Mouse (Mus musculus) forebrain, embryonic 11.5 days (tissue): ENCODE measurements around the gene Smarcd3. TPM values are rescaled to one million over a fixed set of nuclear protein-coding genes. Genes with fewer than 3 reads are reported as not detected.

Experiments used
- ATAC-seq: fragments of 200-750 bp; cut with Nextera tagmentation; replicated peaks from 2 replicates; pipeline ENCODE4 v1.8.0; 2017; ENCODE audit warnings: moderate TSS enrichment; ENCODE audit not compliant: low FRiP score
- DNase-seq: peaks from one replicate; pipeline ENCODE4 v3.0.0-alpha.2; 2017; ENCODE audit warnings: low spot score
- H3K27ac ChIP-seq: fragments of 300-500 bp; sonication (generic); 2 replicates; pipeline ENCODE4 v1.5.1; 2014; ENCODE audit warnings: low read depth, low read length
- H3K27me3 ChIP-seq: fragments of 300-500 bp; sonication (generic); 2 replicates; pipeline ENCODE4 v1.6.1; 2014; ENCODE audit warnings: mild to moderate bottlenecking, low read length, mixed read lengths; ENCODE audit not compliant: control insufficient read depth, insufficient read depth
- H3K36me3 ChIP-seq: fragments of 300-500 bp; sonication (generic); 2 replicates; pipeline ENCODE4 v1.6.1; 2014; ENCODE audit warnings: mild to moderate bottlenecking, low read length, moderate library complexity, mixed read lengths; ENCODE audit not compliant: control insufficient read depth, insufficient read depth
- H3K4me1 ChIP-seq: fragments of 300-500 bp; sonication (generic); replicated peaks from 2 replicates; pipeline ENCODE4 v1.6.1; 2014; ENCODE audit warnings: low read length, mixed read lengths; ENCODE audit not compliant: control insufficient read depth, insufficient read depth
- H3K4me2 ChIP-seq: fragments of 300-500 bp; sonication (generic); 2 replicates; pipeline ENCODE4 v1.6.1; 2014; ENCODE audit warnings: low read depth, mild to moderate bottlenecking, low read length, moderate library complexity, mixed read lengths; ENCODE audit not compliant: severe bottlenecking
- H3K4me3 ChIP-seq: fragments of 300-500 bp; sonication (generic); 2 replicates; pipeline ENCODE4 v1.5.1; 2014; ENCODE audit warnings: low read depth, low read length
- H3K9ac ChIP-seq: fragments of 300-500 bp; sonication (generic); 2 replicates; pipeline ENCODE4 v1.6.1; 2014; ENCODE audit warnings: low read length
- H3K9me3 ChIP-seq: fragments of 300-500 bp; sonication (generic); 2 replicates; pipeline ENCODE4 v1.6.1; 2016; ENCODE audit warnings: low read length, mixed read lengths; ENCODE audit not compliant: control insufficient read depth
- WGBS: fragments of 180-500 bp; shearing (Covaris S2); extraction: QIAGEN DNeasy Blood & Tissue Kit; methylation state at CpG from one replicate; pipeline ENCODE4 v1.1.7; 2014; 5-methylcytosine and 5-hydroxymethylcytosine counted together
- polyA plus RNA-seq: library from polyadenylated mRNA; unstranded; fragments of >200 nt; fragmentation: Nextera tagmentation; extraction: Ambion mirVana; gene quantifications from 2 replicates; pipeline ENCODE4 v1.2.1, GENCODE M21; 2014

Gene Smarcd3
- polyA plus RNA-seq, 1 experiment from 2014 or later: 76.0 TPM

DNA sequence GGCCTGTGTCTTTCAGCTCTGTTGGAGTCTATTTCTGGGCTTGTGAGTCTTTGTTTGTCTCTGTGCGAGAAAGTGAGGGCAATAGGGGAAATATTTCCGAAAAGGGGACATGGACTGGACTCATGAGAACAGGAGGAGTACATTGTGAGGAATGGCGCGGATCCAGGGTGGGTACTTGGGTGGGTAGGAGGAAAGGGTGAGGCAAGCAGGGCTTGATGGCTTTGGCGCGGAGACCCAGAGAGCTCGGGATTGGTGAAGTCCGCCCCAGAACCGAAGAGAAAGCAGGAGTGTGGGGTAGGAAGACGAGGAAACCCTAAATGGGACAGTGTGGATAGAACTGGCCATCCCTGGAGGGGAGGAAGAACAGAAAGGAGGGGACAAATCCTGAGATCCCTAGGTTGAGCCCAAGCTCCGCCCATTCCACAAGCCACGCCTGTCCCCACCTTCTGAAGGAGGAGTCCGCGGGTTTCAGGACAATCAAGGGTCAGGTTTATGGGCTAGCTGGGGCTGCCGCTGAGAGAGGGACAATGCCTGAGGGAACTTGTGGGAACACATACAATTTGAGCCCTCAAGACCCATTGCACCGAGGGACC, 21.4 kb downstream of the Smarcd3 start:
- Histone ChIP-seq H3K9ac (peak overlapping the region; percentile 84), H3K4me1 (peaks cover 72% of the 10 kb centered on the region), H3K36me3 (no peaks in the 10 kb centered on the region), H3K27me3 (no peaks in the 10 kb centered on the region), H3K4me3 (peak overlapping the region; percentile 67), H3K4me2 (peak overlapping the region; percentile 94), H3K27ac (peak overlapping the region; percentile 98), H3K9me3 (no peaks in the 10 kb centered on the region)
- DNase-seq (peak; percentile 88), ATAC-seq (peak; percentile 32)
- 1% methylated on average over 16 of the region's 16 CpGs for WGBS

GRCm38 (mm10) chr5:24601911-24602750, 22.1 kb downstream of the Smarcd3 start:
- Histone ChIP-seq H3K27me3 (no peaks in the 10 kb centered on the region), H3K9ac (peak overlapping the region; percentile 84), H3K4me3 (peak overlapping the region; percentile 67), H3K9me3 (no peaks in the 10 kb centered on the region), H3K4me2 (peak overlapping the region; percentile 94), H3K36me3 (no peaks in the 10 kb centered on the region), H3K27ac (peak overlapping the region; percentile 98), H3K4me1 (peaks cover 73% of the 10 kb centered on the region)
- under 1% methylated on average over 73 of the region's 73 CpGs for WGBS
- peak; percentile 88 for DNase-seq
- ATAC-seq: peak; percentile 49

DNA sequence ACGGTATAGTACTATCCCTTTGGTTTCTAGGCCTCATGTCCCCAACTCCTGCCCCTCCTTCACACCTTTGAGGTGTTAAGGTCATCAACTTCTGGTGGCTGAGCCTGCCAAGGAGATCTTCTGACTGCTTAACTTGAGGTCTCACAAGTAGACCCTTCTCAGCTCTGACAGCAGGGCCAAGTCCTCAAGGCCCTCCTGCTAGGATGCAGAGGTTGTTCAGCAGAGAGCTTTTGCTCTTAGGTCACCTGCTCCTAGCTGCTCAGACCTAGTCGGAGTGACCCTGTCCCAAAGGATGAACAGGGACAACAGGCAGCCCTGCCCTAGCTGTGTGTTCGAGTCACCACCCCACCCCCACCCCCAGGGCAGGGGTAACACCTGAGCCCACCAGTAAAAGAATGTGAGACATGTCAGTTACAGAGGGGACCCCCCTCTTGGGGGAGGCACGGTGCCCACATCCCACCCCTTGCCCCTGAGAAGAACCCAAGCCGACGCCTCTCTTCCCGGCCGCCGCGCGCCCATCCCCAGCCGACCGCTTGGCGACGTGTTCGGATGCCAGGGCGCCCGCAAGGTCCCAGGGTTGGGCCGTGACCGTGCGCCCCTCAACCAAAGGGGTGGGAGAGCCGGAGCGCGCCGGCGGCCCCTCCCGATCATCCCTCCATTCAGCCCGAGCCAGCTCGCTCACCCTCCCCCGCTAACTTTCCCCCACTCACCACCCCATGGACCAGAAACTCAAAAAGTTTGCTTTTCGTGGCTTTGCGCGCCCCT, 23.0 kb downstream of the Smarcd3 start:
- DNase-seq: peak; percentile 79
- WGBS: under 1% methylated on average over 33 of the region's 33 CpGs
- peak overlapping the region; percentile 98 for H3K27ac ChIP-seq

DNA sequence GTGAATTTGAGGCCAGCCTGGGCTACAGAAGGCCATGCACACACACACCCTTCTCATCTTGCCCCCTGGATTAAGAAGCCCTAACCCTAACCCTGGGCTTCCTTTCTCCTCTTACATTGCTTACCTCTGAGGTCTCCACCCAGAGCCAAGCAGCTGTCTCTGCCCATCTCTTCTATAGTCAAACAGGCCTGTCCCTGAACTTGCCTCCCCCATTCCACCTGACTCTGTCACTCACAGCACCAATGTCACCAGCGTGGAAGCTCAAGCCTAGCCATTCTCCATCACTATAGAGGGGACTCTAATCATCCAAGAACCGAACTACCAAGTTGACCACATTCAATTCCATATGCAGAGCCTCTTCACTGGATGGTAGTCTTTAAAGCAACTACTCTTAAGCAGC, 24.0 kb downstream of the Smarcd3 start:
- Histone ChIP-seq H3K27ac (no peak overlapping the region), H3K4me2 (peak overlapping the region; percentile 94), H3K9ac (no peak overlapping the region), H3K36me3 (no peaks in the 10 kb centered on the region; the same call in 1 of the 2 replicates), H3K9me3 (no peaks in the 10 kb centered on the region), H3K27me3 (no peaks in the 10 kb centered on the region), H3K4me1 (peaks cover 68% of the 10 kb centered on the region), H3K4me3 (no peak overlapping the region)
- DNase-seq (no peak), ATAC-seq (no peak)
- 54% methylated on average over 2 of the region's 2 CpGs for WGBS

More for the DNA sequence above, 23.0 kb downstream of the Smarcd3 start:
- H3K27me3 ChIP-seq: no peaks in the 10 kb centered on the region
- peaks cover 69% of the 10 kb centered on the region for H3K4me1 ChIP-seq
- ATAC-seq: no peak
- no peaks in the 10 kb centered on the region for H3K9me3 ChIP-seq
- H3K4me3 ChIP-seq: peak overlapping the region; percentile 67
- H3K4me2 ChIP-seq: peak overlapping the region; percentile 94
- H3K9ac ChIP-seq: peak overlapping the region; percentile 84
- no peaks in the 10 kb centered on the region for H3K36me3 ChIP-seq

GRCm38 (mm10) chr5:24599137-24599536, 25.1 kb downstream of the Smarcd3 start:
- Histone ChIP-seq H3K4me2 (peak overlapping the region; percentile 90), H3K27ac (no peak overlapping the region), H3K9ac (peak overlapping the region; percentile 73), H3K4me1 (peaks cover 62% of the 10 kb centered on the region), H3K9me3 (no peaks in the 10 kb centered on the region), H3K4me3 (peak overlapping the region; percentile 46), H3K27me3 (no peaks in the 10 kb centered on the region), H3K36me3 (peaks cover 6% of the 10 kb centered on the region; the same call in 1 of the 2 replicates)
- 14% methylated on average over 8 of the region's 8 CpGs for WGBS
- DNase-seq (no peak), ATAC-seq (no peak)

DNA sequence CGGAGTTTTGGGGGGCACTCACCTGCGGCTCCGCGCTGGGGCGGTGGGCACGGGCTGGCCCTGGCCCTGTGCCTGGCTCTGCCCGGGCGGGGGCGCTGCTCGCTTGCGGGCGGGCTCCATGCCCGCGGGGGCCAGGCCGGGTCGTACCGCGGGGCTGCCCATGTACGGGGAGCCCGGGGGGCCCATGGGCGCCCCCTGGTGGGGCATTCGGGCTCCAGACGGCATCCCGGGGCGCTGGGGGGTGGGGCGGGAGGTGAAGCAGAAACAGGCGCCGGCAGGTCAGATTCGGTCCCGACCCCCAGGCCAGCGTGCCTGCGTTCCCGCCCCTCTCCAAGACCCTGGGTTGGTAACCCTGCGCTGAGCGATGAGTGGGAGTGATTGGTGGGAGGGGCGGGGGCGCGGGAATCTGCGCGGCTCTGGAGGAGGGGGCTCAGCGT, 25.6 kb downstream of the Smarcd3 start:
- Histone ChIP-seq H3K9me3 (no peaks in the 10 kb centered on the region), H3K36me3 (peaks cover 6% of the 10 kb centered on the region; the same call in 1 of the 2 replicates), H3K4me3 (peak overlapping the region; percentile 46), H3K9ac (peak overlapping the region; percentile 73), H3K27ac (peak overlapping the region; percentile 57), H3K27me3 (no peaks in the 10 kb centered on the region), H3K4me1 (peaks cover 57% of the 10 kb centered on the region), H3K4me2 (peak overlapping the region; percentile 90)
- 2% methylated on average over 41 of the region's 41 CpGs for WGBS
- DNase-seq (peak; percentile 86), ATAC-seq (peak; percentile 28)

DNA sequence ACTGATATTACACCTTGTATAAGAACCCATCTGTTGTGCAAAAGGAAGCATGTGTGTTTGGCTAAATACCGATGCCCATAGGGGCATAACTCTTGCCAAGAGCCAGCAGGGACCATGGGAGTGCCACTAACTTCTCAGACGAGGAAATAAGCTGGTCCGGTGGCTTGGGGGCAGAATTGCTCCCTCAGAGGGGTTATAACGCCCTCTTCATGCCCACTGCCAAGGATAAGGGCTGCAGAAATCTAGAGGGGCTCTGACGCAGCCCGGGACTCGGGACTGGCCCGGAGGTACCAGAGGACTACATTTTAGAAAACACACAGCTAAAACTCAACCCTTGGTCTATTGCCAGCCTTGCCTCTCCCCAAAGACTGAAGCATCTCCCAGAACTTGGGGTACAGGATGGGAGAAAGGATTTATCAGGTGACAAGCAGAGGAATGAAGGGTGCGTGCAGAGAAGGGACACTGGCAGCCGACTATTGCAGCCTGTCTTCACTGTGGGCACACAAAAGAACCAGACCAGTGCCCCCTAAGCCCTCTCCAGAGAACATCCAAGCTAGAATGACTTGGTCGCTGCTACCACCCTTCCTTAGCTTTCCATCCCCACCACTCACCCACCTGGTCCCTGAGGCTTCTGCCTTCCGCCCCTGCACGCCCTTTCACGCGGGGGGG, 26.2 kb downstream of the Smarcd3 start:
- H3K36me3 ChIP-seq: peaks cover 10% of the 10 kb centered on the region; the same call in 1 of the 2 replicates
- H3K27ac ChIP-seq: peak overlapping the region; percentile 57
- H3K27me3 ChIP-seq: no peaks in the 10 kb centered on the region
- peak overlapping the region; percentile 73 for H3K9ac ChIP-seq
- no peaks in the 10 kb centered on the region for H3K9me3 ChIP-seq
- ATAC-seq (no peak), DNase-seq (peak; percentile 59)
- 21% methylated on average over 15 of the region's 15 CpGs for WGBS
- peaks cover 52% of the 10 kb centered on the region for H3K4me1 ChIP-seq
- H3K4me3 ChIP-seq: peak overlapping the region; percentile 46
- H3K4me2 ChIP-seq: peak overlapping the region; percentile 90
